Mouse (Mus musculus) embryonic facial prominence, embryonic 14.5 days (tissue): ENCODE measurements around the gene Gm4214. TPM values are rescaled to one million over a fixed set of nuclear protein-coding genes. Genes with fewer than 3 reads are reported as not detected.
"Not testable (repeated sequence)": the region's sequence is repeated elsewhere in the genome, so short reads cannot be mapped to it uniquely, and the experiment has no call there.

Experiments used
- ATAC-seq: fragments of 200-750 bp; cut with Nextera tagmentation; 2 replicates; pipeline ENCODE4 v1.8.0; 2017; ENCODE audit warnings: low read depth, moderate number of reproducible peaks, moderate TSS enrichment
- DNase-seq: peaks from one replicate; pipeline ENCODE4 v3.0.0-alpha.2; 2015; ENCODE audit warnings: low spot score
- H3K27ac ChIP-seq: fragments of 300-500 bp; sonication (generic); replicated peaks from 2 replicates; pipeline ENCODE4 v1.5.1; 2014; ENCODE audit warnings: low read depth, mild to moderate bottlenecking, low read length, moderate library complexity
- H3K27me3 ChIP-seq: fragments of 300-500 bp; sonication (generic); replicated peaks from 2 replicates; pipeline ENCODE4 v1.6.1; 2014; ENCODE audit warnings: low read length; ENCODE audit not compliant: control insufficient read depth, insufficient read depth
- H3K36me3 ChIP-seq: fragments of 300-500 bp; sonication (generic); 2 replicates; pipeline ENCODE4 v1.6.1; 2014; ENCODE audit warnings: low read length, mixed read lengths; ENCODE audit not compliant: control insufficient read depth, insufficient read depth
- H3K4me1 ChIP-seq: fragments of 300-500 bp; sonication (generic); 2 replicates; pipeline ENCODE4 v1.6.1; 2014; ENCODE audit warnings: antibody characterized with exemption, low read length; ENCODE audit not compliant: control insufficient read depth, insufficient read depth
- H3K4me2 ChIP-seq: fragments of 300-500 bp; sonication (generic); 2 replicates; pipeline ENCODE4 v1.6.1; 2014; ENCODE audit warnings: low read depth, mild to moderate bottlenecking, low read length, moderate library complexity, mixed read lengths
- H3K4me3 ChIP-seq: fragments of 300-500 bp; sonication (generic); 2 replicates; pipeline ENCODE4 v1.5.1; 2014; ENCODE audit warnings: low read depth, mild to moderate bottlenecking, low read length
- H3K9ac ChIP-seq: fragments of 300-500 bp; sonication (generic); 2 replicates; pipeline ENCODE4 v1.6.1; 2014; ENCODE audit warnings: low read depth, mild to moderate bottlenecking, low read length, moderate library complexity, mixed read lengths
- H3K9me3 ChIP-seq: fragments of 300-500 bp; sonication (generic); 2 replicates; pipeline ENCODE4 v1.6.1; 2016; ENCODE audit warnings: low read length; ENCODE audit not compliant: control insufficient read depth
- WGBS: fragments of 180-500 bp; shearing (Covaris S2); extraction: QIAGEN DNeasy Blood & Tissue Kit; methylation state at CpG from one replicate; pipeline ENCODE4 v1.1.7; 2014; 5-methylcytosine and 5-hydroxymethylcytosine counted together
- polyA plus RNA-seq: library from polyadenylated mRNA; unstranded; fragments of >200 nt; fragmentation: Nextera tagmentation; extraction: Ambion mirVana; gene quantifications from 2 replicates; pipeline ENCODE4 v1.2.1, GENCODE M21; 2014

Gm4214 gene
- polyA plus RNA-seq, result not detected in 2 replicates

DNA sequence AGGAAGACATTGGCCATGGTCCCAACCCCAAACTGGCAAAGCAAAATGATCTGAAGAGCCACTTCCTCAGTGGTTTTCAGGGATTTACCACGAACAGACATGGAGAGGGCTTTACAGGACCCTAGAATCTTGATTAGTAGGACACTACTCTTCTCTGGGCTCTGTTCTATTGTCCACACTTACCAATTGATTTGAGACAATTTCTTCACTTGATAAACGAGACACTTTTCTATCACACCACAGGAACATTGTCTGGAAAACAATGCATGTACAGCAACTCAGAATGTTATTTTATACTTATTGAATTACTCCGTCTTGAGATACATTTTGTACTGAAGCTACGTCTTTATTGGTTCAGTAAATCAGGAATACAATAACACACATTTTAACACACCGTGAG is at the start of gene Gm4214:
Gene Gm4214, minus strand, starts transcription at position 101 of the 400 bp plus-strand sequence.
- not testable (repeated sequence) for H3K9me3 ChIP-seq

DNA sequence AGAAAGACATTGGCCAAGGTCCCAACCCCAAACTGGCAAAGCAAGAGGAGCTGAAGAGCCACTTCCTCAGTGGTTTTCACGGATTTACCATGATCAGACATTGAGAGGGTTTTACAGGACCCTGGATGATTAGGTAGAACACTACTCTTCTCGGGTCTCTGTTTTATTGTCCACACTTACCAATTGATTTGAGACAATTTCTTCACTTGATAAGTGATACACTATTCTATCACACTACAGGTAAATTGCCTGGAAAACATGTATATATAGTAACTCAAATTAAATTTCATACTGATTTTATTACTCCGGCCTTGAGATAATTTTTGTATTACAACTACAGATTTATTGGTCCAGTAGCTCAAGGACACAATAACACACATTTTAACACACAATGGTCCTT is 35.4 kb upstream of the Gm4214 start, which contains the start of gene Gm4216:
Gene Gm4216, minus strand, starts transcription at position 101 of the 400 bp plus-strand sequence.
- not testable (repeated sequence) for H3K27ac ChIP-seq, ATAC-seq, H3K4me2 ChIP-seq, H3K9ac ChIP-seq, H3K9me3 ChIP-seq, H3K4me1 ChIP-seq, DNase-seq, H3K27me3 ChIP-seq, H3K36me3 ChIP-seq, H3K4me3 ChIP-seq
- WGBS, result no CpG with 5 or more reads among the region's 3 CpGs

More for the DNA sequence above, at the start of gene Gm4214:
- no CpG with 5 or more reads among the region's 5 CpGs for WGBS
- H3K4me3 ChIP-seq, H3K4me2 ChIP-seq, H3K4me1 ChIP-seq, ATAC-seq, H3K36me3 ChIP-seq, H3K27ac ChIP-seq, H3K9ac ChIP-seq, H3K27me3 ChIP-seq, DNase-seq: not testable (repeated sequence)

Other genes starting within 250 kb of the Gm4214 start
- gene Vmn1r157, start 223.0 kb downstream of the Gm4214 start, polyA plus RNA-seq, result not detected in 2 replicates
- gene Vmn1r158, start 193.9 kb downstream of the Gm4214 start, polyA plus RNA-seq, result not detected in 2 replicates
- gene Vmn1r159, start 141.1 kb downstream of the Gm4214 start, polyA plus RNA-seq, result not detected in 2 replicates
- gene Vmn1r160, start 113.4 kb downstream of the Gm4214 start, polyA plus RNA-seq, result not detected in 2 replicates
- not detected in 2 replicates for gene Gm4216, start 35.2 kb upstream of the Gm4214 start, polyA plus RNA-seq
- not detected in 2 replicates for gene Vmn1r163, start 70.9 kb upstream of the Gm4214 start, polyA plus RNA-seq
- not detected in 2 replicates for gene Gm8720, start 82.8 kb upstream of the Gm4214 start, polyA plus RNA-seq
- gene Gm10662, start 159.8 kb upstream of the Gm4214 start, polyA plus RNA-seq, result not detected in 2 replicates
- gene Vmn1r165, start 232.7 kb upstream of the Gm4214 start, polyA plus RNA-seq, result not detected in 2 replicates